ENCODE assay signal across 13 mouse cellular contexts in the genomic region with DNA sequence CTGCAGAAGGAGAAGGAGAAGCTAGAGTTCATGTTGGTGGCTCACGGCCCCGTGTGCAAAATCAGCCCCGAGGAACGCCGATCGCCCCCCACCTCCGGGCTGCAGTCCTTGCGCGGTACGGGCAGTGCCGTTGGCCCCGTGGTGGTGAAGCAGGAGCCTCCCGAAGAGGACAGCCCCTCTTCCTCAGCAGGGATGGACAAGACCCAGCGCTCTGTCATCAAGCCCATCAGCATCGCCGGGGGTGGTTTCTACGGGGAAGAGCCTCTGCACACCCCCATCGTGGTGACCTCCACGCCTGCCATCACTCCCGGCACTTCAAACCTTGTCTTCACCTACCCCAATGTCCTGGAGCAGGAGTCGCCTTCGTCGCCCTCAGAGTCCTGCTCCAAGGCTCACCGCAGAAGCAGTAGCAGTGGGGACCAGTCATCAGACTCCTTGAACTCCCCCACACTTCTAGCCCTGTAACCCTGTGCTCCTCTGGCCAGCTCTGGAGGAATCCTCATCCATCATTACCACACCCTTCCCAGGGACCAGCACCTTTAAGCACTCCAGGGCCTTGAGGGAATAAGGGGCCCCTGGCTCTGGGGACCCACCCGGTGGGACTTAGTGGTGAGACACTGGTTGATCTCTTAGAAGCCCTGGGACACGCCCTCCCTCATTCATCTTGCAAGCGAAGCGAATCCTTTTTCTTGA. TPM values are rescaled to one million over a fixed set of nuclear protein-coding genes. Genes with fewer than 3 reads are reported as not detected.
DNase-seq lines count a peak whose midpoint lies in the region; ATAC-seq and TF ChIP-seq lines count a peak whose summit lies in the region.
"Had no signal": no experiment of that assay in that cellular context is flagged by ENCODE, and none has a peak within 500 bp of the region (broad histone marks: within the 10 kb centered on the region; RNA-seq: fewer than 3 reads in every experiment).

No protein-coding gene starts in this region.

- H3ac ChIP-seq in myocyte (ENCODE audit: control insufficient read depth, insufficient read length), result no peak overlapping the region

- no peaks in the 10 kb centered on the region for H3K9me3 ChIP-seq in heart, embryonic 10.5 days
- no peaks in the 10 kb centered on the region for H3K9me3 ChIP-seq in embryonic facial prominence, embryonic 15.5 days (replicated peaks)
- no peaks in the 10 kb centered on the region for H3K9me3 ChIP-seq in hindbrain, postnatal 0 days (ENCODE audit: low read length)
- H3K9me3 ChIP-seq: heart, embryonic 13.5 days; stomach, embryonic 15.5 days had no signal

- peak; percentile 21; the same call in 1 of the 2 replicates for ATAC-seq in embryonic facial prominence, embryonic 15.5 days (ENCODE audit: insufficient number of reproducible peaks, low FRiP score, low TSS enrichment, low read depth)
- ATAC-seq in hindbrain, postnatal 0 days, result 0 out of 2 replicates have a peak, but pooled peaks have one; percentile 43
- ATAC-seq: Patski had no signal

- no peak overlapping the region for H3K9ac ChIP-seq in embryonic facial prominence, embryonic 15.5 days
- H3K9ac ChIP-seq in hindbrain, postnatal 0 days (replicated peaks; ENCODE audit: low read length), result no peak overlapping the region
- H3K9ac ChIP-seq: heart, embryonic 13.5 days; stomach, embryonic 15.5 days had no signal

- TF ChIP-seq POLR2A in myocyte (IDR thresholded peaks at IDR 0.05; ENCODE audit: insufficient read length, low read depth), result peak; percentile 7

- H3K27me3 ChIP-seq in heart, embryonic 10.5 days (ENCODE audit: insufficient read depth, poor library complexity, severe bottlenecking), result peaks cover 24% of the 10 kb centered on the region; the same call in 1 of the 2 replicates
- H3K27me3 ChIP-seq in embryonic facial prominence, embryonic 15.5 days, result no peaks in the 10 kb centered on the region
- H3K27me3 ChIP-seq in hindbrain, postnatal 0 days (ENCODE audit: insufficient read depth, low read length), result no peaks in the 10 kb centered on the region
- H3K27me3 ChIP-seq in myocyte (ENCODE audit: control insufficient read depth, insufficient read depth, insufficient read length), result no peaks in the 10 kb centered on the region
- H3K27me3 ChIP-seq: heart, embryonic 13.5 days; Patski; stomach, embryonic 15.5 days had no signal

- no peak overlapping the region for H3K4me2 ChIP-seq in embryonic facial prominence, embryonic 15.5 days (replicated peaks)
- H3K4me2 ChIP-seq in hindbrain, postnatal 0 days (ENCODE audit: low read depth, low read length), result peak overlapping the region; percentile 47
- no peak overlapping the region for H3K4me2 ChIP-seq in myocyte (ENCODE audit: low read depth)
- H3K4me2 ChIP-seq: heart, embryonic 13.5 days; stomach, embryonic 15.5 days had no signal

- H3K4me1 ChIP-seq in heart, embryonic 10.5 days, result peaks cover 24% of the 10 kb centered on the region
- H3K4me1 ChIP-seq in embryonic facial prominence, embryonic 15.5 days, result peaks cover 9% of the 10 kb centered on the region; the same call in 1 of the 2 replicates
- H3K4me1 ChIP-seq in hindbrain, postnatal 0 days (ENCODE audit: insufficient read depth, low read length), result no peaks in the 10 kb centered on the region

- no peak overlapping the region for H3K27ac ChIP-seq in heart, embryonic 10.5 days
- H3K27ac ChIP-seq in embryonic facial prominence, embryonic 15.5 days (replicated peaks), result no peak overlapping the region
- no peak overlapping the region for H3K27ac ChIP-seq in hindbrain, postnatal 0 days
- H3K27ac ChIP-seq: heart, embryonic 13.5 days; stomach, embryonic 15.5 days had no signal

- H3K79me2 ChIP-seq in myocyte (ENCODE audit: control insufficient read depth, insufficient read depth), result peaks cover 7% of the 10 kb centered on the region

- WGBS in heart, embryonic 10.5 days, result 57% methylated on average over 28 of the region's 28 CpGs
- 68% methylated on average over 28 of the region's 28 CpGs for whole genome bisulfite sequencing in embryonic facial prominence, embryonic 15.5 days
- WGBS in hindbrain, postnatal 0 days, result 56% methylated on average over 28 of the region's 28 CpGs

- intact Hi-C loops in heart, postnatal 36 days (cut with DNase I), result no loop called here

- DNase-seq in heart, embryonic 10.5 days (ENCODE audit: low spot score), result no peak
- no peak for DNase-seq in heart, postnatal 36 days
- DNase-seq in hindbrain, postnatal 0 days (ENCODE audit: low spot score), result no peak
- DNase-seq in right cerebral cortex, postnatal 36 days (ENCODE audit: low spot score in 2 of 2), result no peak
- DNase-seq in urinary bladder, postnatal 4 days (ENCODE audit: low spot score in 2 of 2), result no peak
- no peak for DNase-seq in retina, embryonic 14.5 days (ENCODE audit: low spot score)
- DNase-seq: kidney, postnatal 10 days; right cerebral cortex, postnatal 14 days had no signal

- 0 out of 2 replicates have a peak overlapping the region, but pooled peaks have one; percentile 3 for H3K4me3 ChIP-seq in heart, embryonic 10.5 days
- no peak overlapping the region for H3K4me3 ChIP-seq in embryonic facial prominence, embryonic 15.5 days (replicated peaks)
- H3K4me3 ChIP-seq in hindbrain, postnatal 0 days (ENCODE audit: low read length), result peak overlapping the region; percentile 16; the same call in 1 of the 2 replicates
- H3K4me3 ChIP-seq in myocyte, result no peak overlapping the region
- H3K4me3 ChIP-seq: heart, embryonic 13.5 days; stomach, embryonic 15.5 days had no signal

- peaks cover 50% of the 10 kb centered on the region for H3K36me3 ChIP-seq in heart, embryonic 10.5 days
- peaks cover 85% of the 10 kb centered on the region for H3K36me3 ChIP-seq in embryonic facial prominence, embryonic 15.5 days
- H3K36me3 ChIP-seq in hindbrain, postnatal 0 days (ENCODE audit: insufficient read depth, low read length), result no peaks in the 10 kb centered on the region
- peaks cover 75% of the 10 kb centered on the region for H3K36me3 ChIP-seq in myocyte (ENCODE audit: control insufficient read depth, insufficient read depth)

- no peak for TF ChIP-seq CTCF in hindbrain, postnatal 0 days (IDR thresholded peaks at IDR 0.05; ENCODE audit: low read depth)

TF ChIP-seq in myocyte, 11 proteins besides CTCF, POLR2A, EP300 and RAD21:
- no peak for TF ChIP-seq TCF12 (IDR thresholded peaks at IDR 0.05; ENCODE audit: insufficient read depth, poor library complexity, severe bottlenecking)
- TF ChIP-seq CEBPB (IDR thresholded peaks at IDR 0.05; ENCODE audit: insufficient read depth, poor library complexity, severe bottlenecking), result no peak
- no peak for TF ChIP-seq MYOD1 (IDR thresholded peaks at IDR 0.05; ENCODE audit: control insufficient read depth in 1 of 3, insufficient read length in 2 of 3, low read depth in 2 of 3)
- no peak for TF ChIP-seq USF1 (IDR thresholded peaks at IDR 0.05; ENCODE audit: low read depth)
- TF ChIP-seq POLR2AphosphoS2 (IDR thresholded peaks at IDR 0.05; ENCODE audit: insufficient read length, low read depth), result no peak
- no peak for TF ChIP-seq MYOG (IDR thresholded peaks at IDR 0.05; ENCODE audit: control insufficient read depth in 1 of 3, insufficient read depth in 1 of 3, insufficient read length in 2 of 3, low read depth in 2 of 3)
- TF ChIP-seq SRF (IDR thresholded peaks at IDR 0.05; ENCODE audit: control insufficient read depth, insufficient read length, low read depth), result no peak
- TF ChIP-seq MAX (IDR thresholded peaks at IDR 0.05; ENCODE audit: low read depth), result no peak
- no peak for TF ChIP-seq E2F4 (IDR thresholded peaks at IDR 0.05; ENCODE audit: insufficient read depth)
- no peak for TF ChIP-seq TCF3 (IDR thresholded peaks at IDR 0.05; ENCODE audit: insufficient read length, low read depth)
- no peak for TF ChIP-seq REST (IDR thresholded peaks at IDR 0.05; ENCODE audit: insufficient read depth, insufficient read length)

RNA-seq across cellular contexts. Expression of a gene that starts 17.3 kb away (rescaled TPM):
- polyA plus RNA-seq in heart, embryonic 10.5 days (2016; fragmentation: Nextera tagmentation; extraction: Ambion mirVana), result 2.1 TPM in 2 replicates
- 10 to 100 TPM; 28.4 to 35.1 TPM for total RNA-seq in heart, postnatal 36 days (2021)
- polyA plus RNA-seq in embryonic facial prominence, embryonic 15.5 days (2015; fragmentation: Nextera tagmentation; extraction: Ambion mirVana), result 12.5 and 14.0 TPM in 2 replicates
- 5.6 and 7.8 TPM in 2 replicates for total RNA-seq in hindbrain, postnatal 0 days (2014; rRNA removed)
- polyA plus RNA-seq in hindbrain, postnatal 0 days (2015; fragmentation: Nextera tagmentation; extraction: Ambion mirVana), result 0.59 and 0.64 TPM in 2 replicates
- polyA plus RNA-seq in myocyte (2012; fragmentation: generic; extraction: Trizol), result 30.9 TPM

Comparison
In these comparisons a context has a peak if more than half of its experiments do, and no peak if none do; other contexts are left out.
1. H3K4me3 ChIP-seq: peak in heart, embryonic 10.5 days (single experiment) and hindbrain, postnatal 0 days (single experiment); none in embryonic facial prominence, embryonic 15.5 days (single experiment) and myocyte (single experiment).